Mouse (Mus musculus) MEL (cell line): ENCODE measurements around the gene Figla.

Experiments
- GABPA ChIP-seq: IDR thresholded peaks from 2 replicates; pipeline ENCODE4 v1.6.1; 2012; ENCODE audit warnings: low read depth, mild to moderate bottlenecking, inconsistent platforms, low read length, improper control_type of control experiment, moderate library complexity
- GATA1 ChIP-seq: IDR thresholded peaks from 2 replicates; pipeline ENCODE4 v1.6.1; 2011; ENCODE audit warnings: low read depth, low read length, improper control_type of control experiment
- JUND ChIP-seq: IDR thresholded peaks from 2 replicates; pipeline ENCODE4 v1.6.1; 2011; ENCODE audit warnings: low read depth, mild to moderate bottlenecking, improper control_type of control experiment, low read length
- POLR2AphosphoS2 ChIP-seq: IDR thresholded peaks from 2 replicates; pipeline ENCODE4 v1.6.1; 2011; ENCODE audit warnings: low read length, improper control_type of control experiment
- POLR2AphosphoS5 ChIP-seq: IDR thresholded peaks from 2 replicates; pipeline ENCODE4 v1.6.1; 2012; ENCODE audit warnings: low read depth, borderline replicate concordance, mild to moderate bottlenecking, inconsistent platforms, low read length, moderate library complexity, mixed read lengths
- TAL1 ChIP-seq: IDR thresholded peaks from 2 replicates; pipeline ENCODE4 v1.6.1; 2012; ENCODE audit warnings: mild to moderate bottlenecking, inconsistent platforms, low read length, moderate library complexity, mixed read lengths

DNA sequence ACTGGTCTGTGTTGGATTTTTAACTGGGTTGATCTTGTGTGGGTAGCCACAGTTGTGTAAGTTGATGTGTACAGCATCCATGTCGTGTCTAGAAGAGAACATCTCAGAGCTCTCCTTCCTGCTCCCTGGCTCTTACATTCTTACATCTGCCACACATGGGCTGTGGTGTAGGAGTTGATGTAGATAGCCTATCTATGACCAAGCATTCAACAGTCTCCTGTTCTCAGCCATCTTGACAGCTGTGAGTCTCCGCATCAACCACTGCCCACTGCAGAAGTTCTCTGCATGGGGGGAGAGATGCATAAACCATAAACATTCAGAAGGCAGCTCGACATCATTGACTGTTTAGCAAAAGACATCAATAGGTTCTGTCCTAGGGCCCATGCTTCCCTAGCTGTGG, 53.9 kb downstream of the Figla start:
- no peak for TF ChIP-seq JUND
- no peak for TF ChIP-seq TAL1
- TF ChIP-seq GATA1, result no peak
- no peak for TF ChIP-seq POLR2AphosphoS2
- no peak for TF ChIP-seq GABPA
- TF ChIP-seq POLR2AphosphoS5, result no peak
